Mouse (Mus musculus): ENCODE measurements at regions not wholly inside any gene's neighbourhood (a gene's known extent, or its start where the extent isn't known, plus 50 kb on each side); places are given as distances from the start of the nearest gene placed in this dataset.

- TF ChIP-seq CTCF (IDR thresholded peaks at IDR 0.05; ENCODE audit: low read depth) (no peak), EP300 (optimal IDR thresholded peaks at IDR 0.05) (no peak)
Observed at GRCm38 (mm10) chr3:127977240-127977639, 81.1 kb upstream of the Fam241a start.

Measured in stomach, postnatal 0 days (tissue).